Mouse (Mus musculus): ENCODE results near the gene Afmid. TPM values are rescaled to one million over a fixed set of nuclear protein-coding genes. Genes with fewer than 3 reads are reported as not detected.
A peak's percentile ranks its signal among the peaks of the same experiment; 100 is the strongest.

Afmid gene
- polyA plus RNA-seq, 1 experiment from 2014 or later, result 6.1 TPM

DNA sequence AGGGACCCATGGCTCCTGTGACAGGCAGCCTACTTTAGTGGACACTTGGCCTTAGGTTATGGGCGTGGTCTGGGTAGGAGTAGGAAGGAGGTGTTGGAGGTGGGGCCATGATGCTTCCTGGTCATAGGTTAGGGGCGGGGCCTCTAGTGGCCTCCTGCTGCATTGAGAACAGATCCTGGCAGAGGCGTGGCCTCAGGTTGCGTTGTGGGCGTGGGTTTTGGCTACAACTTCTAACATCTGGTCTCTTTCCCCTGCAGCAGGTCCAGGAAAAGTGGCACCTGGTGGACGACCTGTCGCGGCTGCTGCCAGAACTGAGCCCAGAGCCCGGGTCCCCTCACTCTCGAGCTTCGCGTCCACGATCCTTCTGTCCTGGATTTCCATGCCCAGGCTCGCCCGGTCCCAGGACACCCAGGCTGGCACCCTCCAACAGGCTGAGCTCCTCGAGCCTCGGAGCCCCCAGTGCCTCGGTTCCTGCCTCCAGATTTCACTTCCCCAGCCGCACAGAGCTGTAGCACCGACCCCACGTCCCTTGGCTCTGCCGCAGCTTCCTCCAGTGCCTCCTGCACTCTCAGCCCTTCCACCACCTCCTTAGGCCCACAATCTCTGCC is 33.3 kb upstream of the Afmid start:
- Histone ChIP-seq H3K36me3 (ENCODE audit: insufficient read depth, low read length) (no peaks in the 10 kb centered on the region), H3K4me3 (ENCODE audit: low read length) (peak overlapping the region; percentile 36), H3K4me2 (replicated peaks; ENCODE audit: low read depth, low read length) (peak overlapping the region; percentile 54), H3K27ac (ENCODE audit: low read length) (peak overlapping the region; percentile 33; the same call in 1 of the 2 replicates), H3K9ac (replicated peaks; ENCODE audit: low read length) (peak overlapping the region; percentile 62), H3K27me3 (ENCODE audit: insufficient read depth, low read length) (no peaks in the 10 kb centered on the region), H3K4me1 (ENCODE audit: insufficient read depth, low read length) (peaks cover 24% of the 10 kb centered on the region), H3K9me3 (ENCODE audit: low read length) (no peaks in the 10 kb centered on the region)
- peak; percentile 73 for ATAC-seq (ENCODE audit: low FRiP score, low TSS enrichment)
- 8% methylated on average over 22 of the region's 22 CpGs for WGBS

DNA sequence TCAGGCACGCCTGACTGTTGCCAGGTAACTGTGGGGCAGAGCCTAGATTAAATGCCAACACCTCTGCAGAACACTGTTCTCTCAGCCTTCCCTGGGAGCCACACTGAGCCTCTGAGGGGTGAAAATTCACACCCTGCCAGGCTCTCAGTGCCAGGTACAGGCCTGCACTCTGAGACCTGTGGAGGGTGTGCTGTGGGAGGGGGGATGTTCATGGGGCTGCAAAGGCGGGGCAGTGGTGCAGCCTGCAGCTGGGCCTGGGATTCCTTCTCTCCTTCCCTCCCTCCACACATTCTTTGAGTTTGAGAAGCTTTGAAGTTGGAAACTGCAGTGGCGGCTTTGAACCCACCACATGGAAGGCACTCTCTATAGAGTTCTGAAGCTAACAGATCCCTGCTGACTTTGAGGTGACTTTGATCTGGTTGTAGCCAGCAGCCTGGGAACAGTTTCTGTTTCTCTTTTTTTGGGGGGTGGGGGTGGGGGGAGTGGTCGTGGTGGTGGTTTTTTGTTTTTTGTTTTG is 31.6 kb upstream of the Afmid start:
- H3K4me1 ChIP-seq (ENCODE audit: insufficient read depth, low read length), result peaks cover 36% of the 10 kb centered on the region
- no peak for ATAC-seq (ENCODE audit: low FRiP score, low TSS enrichment)
- WGBS, result 62% methylated on average over 4 of the region's 4 CpGs
- no peaks in the 10 kb centered on the region for H3K27me3 ChIP-seq (ENCODE audit: insufficient read depth, low read length)
- no peak overlapping the region for H3K4me2 ChIP-seq (replicated peaks; ENCODE audit: low read depth, low read length)
- H3K9ac ChIP-seq (replicated peaks; ENCODE audit: low read length), result no peak overlapping the region
- H3K27ac ChIP-seq (ENCODE audit: low read length), result no peak overlapping the region
- H3K9me3 ChIP-seq (ENCODE audit: low read length), result no peaks in the 10 kb centered on the region
- H3K4me3 ChIP-seq (ENCODE audit: low read length), result no peak overlapping the region
- no peaks in the 10 kb centered on the region for H3K36me3 ChIP-seq (ENCODE audit: insufficient read depth, low read length)

- H3K27ac ChIP-seq (ENCODE audit: low read length), result no peak overlapping the region
- no peak overlapping the region for H3K4me3 ChIP-seq (ENCODE audit: low read length)
- no peak overlapping the region for H3K9ac ChIP-seq (replicated peaks; ENCODE audit: low read length)
- no peaks in the 10 kb centered on the region for H3K27me3 ChIP-seq (ENCODE audit: insufficient read depth, low read length)
- peaks cover 21% of the 10 kb centered on the region for H3K4me1 ChIP-seq (ENCODE audit: insufficient read depth, low read length)
- no peaks in the 10 kb centered on the region for H3K9me3 ChIP-seq (ENCODE audit: low read length)
- no peaks in the 10 kb centered on the region for H3K36me3 ChIP-seq (ENCODE audit: insufficient read depth, low read length)
- no peak overlapping the region for H3K4me2 ChIP-seq (replicated peaks; ENCODE audit: low read depth, low read length)
- no peak for ATAC-seq (ENCODE audit: low FRiP score, low TSS enrichment)
- WGBS, result 33% methylated on average over 5 of the region's 5 CpGs
These were observed 28.8 kb upstream of the Afmid start for GRCm38 (mm10) chr11:117796954-117797353.

DNA sequence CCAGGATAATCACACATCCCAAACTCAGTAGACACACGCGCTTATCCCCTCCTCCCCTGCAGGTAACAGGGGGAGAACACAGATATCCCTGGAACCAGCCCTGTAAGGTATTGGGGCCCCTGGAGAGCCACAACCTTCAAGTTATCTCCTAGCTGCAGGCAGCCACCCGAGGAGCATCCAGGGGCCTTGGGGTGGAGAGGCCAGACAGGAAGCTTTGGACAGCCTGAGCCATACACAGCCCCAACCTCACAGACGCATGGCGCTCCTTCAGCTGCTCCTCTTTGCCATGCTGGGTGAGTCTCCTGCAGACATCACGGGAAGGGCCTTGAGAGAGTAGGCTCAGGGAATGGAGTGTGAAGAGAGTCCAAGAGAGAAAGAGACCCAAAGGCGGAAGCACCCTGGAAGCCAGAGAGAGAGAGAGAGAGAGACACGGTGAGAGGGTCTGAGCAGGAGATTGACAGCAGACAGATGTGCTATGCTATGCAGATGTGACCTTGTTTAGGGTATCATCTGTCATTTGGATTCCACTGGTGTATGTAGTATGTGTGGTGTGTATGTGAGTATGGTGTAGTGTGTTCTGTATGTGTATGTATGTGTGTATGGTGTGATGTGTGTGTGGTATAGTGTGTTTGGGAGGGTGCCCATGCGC is 28.1 kb upstream of the Afmid start, which contains the start of gene 6030468B19Rik:
TSS of gene 6030468B19Rik (plus strand) at position 150 of the 649 bp plus-strand sequence.
- Histone ChIP-seq H3K4me1 (ENCODE audit: insufficient read depth, low read length) (peaks cover 14% of the 10 kb centered on the region), H3K4me2 (replicated peaks; ENCODE audit: low read depth, low read length) (no peak within 1 kb of the TSS), H3K27me3 (ENCODE audit: insufficient read depth, low read length) (no peaks in the 10 kb centered on the region), H3K4me3 (ENCODE audit: low read length) (no peak within 1 kb of the TSS), H3K9ac (replicated peaks; ENCODE audit: low read length) (0 out of 2 replicates have a peak within 1 kb of the TSS, but pooled peaks have one; percentile 26), H3K36me3 (ENCODE audit: insufficient read depth, low read length) (no peaks in the 10 kb centered on the region), H3K27ac (ENCODE audit: low read length) (no peak within 1 kb of the TSS), H3K9me3 (ENCODE audit: low read length) (no peaks in the 10 kb centered on the region)
- 54% methylated on average over 9 of the region's 9 CpGs for WGBS
- no peak for ATAC-seq (ENCODE audit: low FRiP score, low TSS enrichment)

DNA sequence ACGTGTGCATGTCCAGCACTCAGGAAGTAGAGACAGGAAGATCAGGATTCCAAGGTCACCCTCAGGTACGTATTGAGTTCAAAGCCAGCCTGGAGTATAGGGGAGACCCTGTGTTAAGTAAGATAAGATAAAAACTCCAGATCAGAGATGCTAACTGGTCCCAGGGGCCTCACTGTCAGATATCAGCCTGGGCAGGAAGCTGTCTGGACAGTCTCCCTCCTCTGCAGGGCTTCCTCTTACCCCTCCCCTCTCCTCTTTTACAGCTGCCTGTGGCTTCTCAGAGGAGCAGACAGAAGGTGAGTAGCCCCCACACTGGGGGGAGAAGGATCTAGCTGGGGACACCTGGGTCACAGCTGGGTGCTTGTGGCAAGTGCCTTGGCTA is 27.6 kb upstream of the Afmid start:
- Histone ChIP-seq H3K9ac (replicated peaks; ENCODE audit: low read length) (0 out of 2 replicates have a peak overlapping the region, but pooled peaks have one; percentile 26), H3K36me3 (ENCODE audit: insufficient read depth, low read length) (no peaks in the 10 kb centered on the region), H3K4me3 (ENCODE audit: low read length) (no peak overlapping the region), H3K4me1 (ENCODE audit: insufficient read depth, low read length) (peaks cover 13% of the 10 kb centered on the region), H3K4me2 (replicated peaks; ENCODE audit: low read depth, low read length) (no peak overlapping the region), H3K9me3 (ENCODE audit: low read length) (no peaks in the 10 kb centered on the region), H3K27ac (ENCODE audit: low read length) (no peak overlapping the region), H3K27me3 (ENCODE audit: insufficient read depth, low read length) (no peaks in the 10 kb centered on the region)
- ATAC-seq (ENCODE audit: low FRiP score, low TSS enrichment), result 0 out of 2 replicates have a peak, but pooled peaks have one; percentile 8
- 34% methylated on average over 2 of the region's 2 CpGs for WGBS

DNA sequence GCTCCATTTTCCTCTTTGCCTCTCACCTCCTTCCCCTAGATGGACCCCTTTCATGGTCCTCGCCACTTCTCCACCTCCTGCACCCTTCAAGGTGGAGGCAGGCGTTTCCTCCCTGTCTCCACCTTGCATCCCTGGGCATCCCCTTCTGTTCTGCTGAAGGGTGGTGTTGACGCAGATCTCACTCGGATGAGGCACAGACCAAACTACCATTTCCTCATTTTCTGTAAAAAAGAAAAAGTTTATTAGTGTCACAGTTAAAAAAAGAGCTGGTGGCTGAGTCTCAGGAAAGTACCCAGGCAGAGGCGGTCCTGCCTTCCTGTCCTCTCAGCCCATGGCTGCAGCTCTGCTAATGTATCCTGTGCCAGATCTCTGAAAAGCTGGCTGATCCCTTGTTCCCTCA is 26.6 kb upstream of the Afmid start:
- no peaks in the 10 kb centered on the region for H3K36me3 ChIP-seq (ENCODE audit: insufficient read depth, low read length)
- no peaks in the 10 kb centered on the region for H3K27me3 ChIP-seq (ENCODE audit: insufficient read depth, low read length)
- peaks cover 13% of the 10 kb centered on the region for H3K4me1 ChIP-seq (ENCODE audit: insufficient read depth, low read length)
- 66% methylated on average over 5 of the region's 5 CpGs for WGBS
- H3K27ac ChIP-seq (ENCODE audit: low read length), result no peak overlapping the region
- H3K9me3 ChIP-seq (ENCODE audit: low read length), result no peaks in the 10 kb centered on the region
- ATAC-seq (ENCODE audit: low FRiP score, low TSS enrichment), result no peak
- no peak overlapping the region for H3K4me2 ChIP-seq (replicated peaks; ENCODE audit: low read depth, low read length)
- no peak overlapping the region for H3K4me3 ChIP-seq (ENCODE audit: low read length)
- H3K9ac ChIP-seq (replicated peaks; ENCODE audit: low read length), result no peak overlapping the region

DNA sequence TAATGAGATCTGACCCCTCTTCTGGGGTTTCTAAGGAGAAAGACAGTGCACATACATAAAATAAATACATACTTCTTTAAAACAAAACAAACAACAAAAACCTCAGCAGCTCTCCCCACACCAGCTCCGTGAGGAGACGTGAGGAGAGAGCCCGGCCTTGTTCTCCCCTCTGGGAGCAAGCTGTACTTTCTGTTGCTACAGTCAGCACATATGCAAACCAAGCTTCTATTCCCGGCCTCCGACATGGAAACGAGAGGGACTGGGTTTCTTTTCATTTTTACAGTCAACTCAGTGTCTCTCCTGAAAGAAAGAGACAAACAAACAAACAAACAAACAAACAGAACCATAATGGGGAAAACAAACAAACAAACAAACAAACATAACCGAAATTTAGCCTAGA is 25.7 kb upstream of the Afmid start:
- H3K36me3 ChIP-seq (ENCODE audit: insufficient read depth, low read length), result no peaks in the 10 kb centered on the region
- no peak overlapping the region for H3K27ac ChIP-seq (ENCODE audit: low read length)
- no peak overlapping the region for H3K4me3 ChIP-seq (ENCODE audit: low read length)
- no peak for ATAC-seq (ENCODE audit: low FRiP score, low TSS enrichment)
- H3K9me3 ChIP-seq (ENCODE audit: low read length), result no peaks in the 10 kb centered on the region
- H3K27me3 ChIP-seq (ENCODE audit: insufficient read depth, low read length), result no peaks in the 10 kb centered on the region
- H3K4me1 ChIP-seq (ENCODE audit: insufficient read depth, low read length), result peaks cover 13% of the 10 kb centered on the region
- no peak overlapping the region for H3K9ac ChIP-seq (replicated peaks; ENCODE audit: low read length)
- WGBS, result 89% methylated on average over 7 of the region's 7 CpGs
- no peak overlapping the region for H3K4me2 ChIP-seq (replicated peaks; ENCODE audit: low read depth, low read length)

DNA sequence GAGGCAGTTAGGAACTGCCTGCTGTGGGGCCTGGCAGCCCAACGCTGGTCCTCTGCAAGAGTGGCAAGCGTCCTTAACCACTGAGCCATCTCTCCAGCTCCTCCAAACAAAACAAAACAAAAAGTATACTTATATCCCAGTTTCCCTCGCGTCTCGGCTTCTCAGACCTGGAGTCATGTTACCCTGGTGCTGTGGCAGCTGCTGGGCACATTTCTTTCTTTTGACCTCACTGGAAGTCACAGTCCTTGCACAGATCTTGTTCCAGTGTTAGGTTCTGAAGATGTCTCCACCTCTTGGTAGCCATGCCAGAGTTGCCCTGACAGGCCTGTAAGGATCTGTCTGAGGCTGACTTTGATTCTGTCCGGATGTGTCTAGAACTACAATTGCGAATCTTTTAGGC is 24.1 kb upstream of the Afmid start:
- ATAC-seq (ENCODE audit: low FRiP score, low TSS enrichment), result no peak
- no peaks in the 10 kb centered on the region for H3K27me3 ChIP-seq (ENCODE audit: insufficient read depth, low read length)
- H3K27ac ChIP-seq (ENCODE audit: low read length), result no peak overlapping the region
- no peak overlapping the region for H3K4me2 ChIP-seq (replicated peaks; ENCODE audit: low read depth, low read length)
- H3K9me3 ChIP-seq (ENCODE audit: low read length), result no peaks in the 10 kb centered on the region
- H3K4me3 ChIP-seq (ENCODE audit: low read length), result no peak overlapping the region
- 49% methylated on average over 7 of the region's 7 CpGs for WGBS
- H3K9ac ChIP-seq (replicated peaks; ENCODE audit: low read length), result no peak overlapping the region
- H3K36me3 ChIP-seq (ENCODE audit: insufficient read depth, low read length), result no peaks in the 10 kb centered on the region
- H3K4me1 ChIP-seq (ENCODE audit: insufficient read depth, low read length), result peaks cover 13% of the 10 kb centered on the region

DNA sequence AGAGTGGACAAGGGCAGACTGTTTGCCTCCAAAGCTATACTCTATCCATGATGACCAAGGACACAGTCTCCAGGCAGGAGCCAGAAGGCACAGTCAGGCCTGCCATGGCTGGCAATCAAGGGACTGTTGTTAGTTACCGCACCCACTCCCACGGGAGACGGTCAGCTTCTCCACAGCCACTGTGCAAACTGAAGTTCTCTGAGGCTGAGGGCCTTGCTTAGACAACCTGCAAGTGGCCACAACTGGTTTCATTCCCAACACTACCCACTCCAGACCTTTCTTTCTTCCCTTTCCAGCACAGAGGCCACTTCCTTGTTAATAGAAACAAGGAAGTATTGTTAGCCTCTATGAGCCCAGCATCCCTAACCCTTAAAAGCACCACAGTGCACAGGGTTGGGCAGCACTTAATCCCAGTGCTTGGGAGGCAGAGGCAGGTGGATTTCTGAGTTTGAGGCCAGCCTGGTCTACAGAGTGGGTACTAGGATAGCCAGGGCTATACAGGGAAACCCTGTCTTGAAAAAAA is 22.5 kb upstream of the Afmid start:
- Histone ChIP-seq H3K27me3 (ENCODE audit: insufficient read depth, low read length) (no peaks in the 10 kb centered on the region), H3K4me2 (replicated peaks; ENCODE audit: low read depth, low read length) (no peak overlapping the region), H3K36me3 (ENCODE audit: insufficient read depth, low read length) (no peaks in the 10 kb centered on the region), H3K27ac (ENCODE audit: low read length) (no peak overlapping the region), H3K9ac (replicated peaks; ENCODE audit: low read length) (no peak overlapping the region), H3K4me1 (ENCODE audit: insufficient read depth, low read length) (peaks cover 9% of the 10 kb centered on the region; the same call in 1 of the 2 replicates), H3K9me3 (ENCODE audit: low read length) (no peaks in the 10 kb centered on the region), H3K4me3 (ENCODE audit: low read length) (no peak overlapping the region)
- no peak for ATAC-seq (ENCODE audit: low FRiP score, low TSS enrichment)
- 86% methylated on average over 3 of the region's 3 CpGs for WGBS

GRCm38 (mm10) chr11:117806781-117807180 is 18.9 kb upstream of the Afmid start:
- no peaks in the 10 kb centered on the region for H3K36me3 ChIP-seq (ENCODE audit: insufficient read depth, low read length)
- H3K9ac ChIP-seq (replicated peaks; ENCODE audit: low read length), result no peak overlapping the region
- 94% methylated on average over 6 of the region's 6 CpGs for WGBS
- H3K4me1 ChIP-seq (ENCODE audit: insufficient read depth, low read length), result peaks cover 17% of the 10 kb centered on the region
- no peak for ATAC-seq (ENCODE audit: low FRiP score, low TSS enrichment)
- no peaks in the 10 kb centered on the region for H3K9me3 ChIP-seq (ENCODE audit: low read length)
- no peak overlapping the region for H3K4me3 ChIP-seq (ENCODE audit: low read length)
- H3K27me3 ChIP-seq (ENCODE audit: insufficient read depth, low read length), result no peaks in the 10 kb centered on the region
- no peak overlapping the region for H3K4me2 ChIP-seq (replicated peaks; ENCODE audit: low read depth, low read length)
- no peak overlapping the region for H3K27ac ChIP-seq (ENCODE audit: low read length)

All from kidney, embryonic 16.5 days (tissue).